Mouse (Mus musculus): ENCODE measurements around the gene Sult6b2.

GRCm38 (mm10) chr6:142825449-142825848 is 21.1 kb upstream of the Sult6b2 start:
- TF ChIP-seq CTCF (IDR thresholded peaks at IDR 0.05; ENCODE audit: insufficient read depth, low read depth, low read length) (no peak), POLR2A (IDR thresholded peaks at IDR 0.05; ENCODE audit: insufficient read depth, low read depth, low read length) (no peak)
